Mouse (Mus musculus): ENCODE data around the gene Ccl17. TPM values are rescaled to one million over a fixed set of nuclear protein-coding genes. Genes with fewer than 3 reads are reported as not detected.

Ccl17 gene
- polyA plus RNA-seq, 1 experiment from 2014 or later, result 0.46 TPM

DNA sequence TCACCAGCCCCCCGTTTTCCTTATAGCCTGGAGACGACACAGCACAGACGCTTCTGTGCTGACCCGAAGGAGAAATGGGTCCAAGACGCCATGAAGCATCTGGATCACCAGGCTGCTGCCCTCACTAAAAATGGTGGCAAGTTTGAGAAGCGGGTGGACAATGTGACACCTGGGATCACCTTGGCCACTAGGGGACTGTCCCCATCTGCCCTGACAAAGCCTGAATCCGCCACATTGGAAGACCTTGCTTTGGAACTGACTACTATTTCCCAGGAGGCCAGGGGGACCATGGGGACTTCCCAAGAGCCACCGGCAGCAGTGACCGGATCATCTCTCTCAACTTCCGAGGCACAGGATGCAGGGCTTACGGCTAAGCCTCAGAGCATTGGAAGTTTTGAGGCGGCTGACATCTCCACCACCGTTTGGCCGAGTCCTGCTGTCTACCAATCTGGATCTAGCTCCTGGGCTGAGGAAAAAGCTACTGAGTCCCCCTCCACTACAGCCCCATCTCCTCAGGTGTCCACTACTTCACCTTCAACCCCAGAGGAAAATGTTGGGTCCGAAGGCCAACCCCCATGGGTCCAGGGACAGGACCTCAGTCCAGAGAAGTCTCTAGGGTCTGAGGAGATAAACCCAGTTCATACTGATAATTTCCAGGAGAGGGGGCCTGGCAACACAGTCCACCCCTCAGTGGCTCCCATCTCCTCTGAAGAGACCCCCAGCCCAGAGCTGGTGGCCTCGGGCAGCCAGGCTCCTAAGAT, 30.5 kb upstream of the Ccl17 start:
- no peak for ATAC-seq
- WGBS, result 94% methylated on average over 16 of the region's 16 CpGs
- no peak overlapping the region for H3K27ac ChIP-seq

DNA sequence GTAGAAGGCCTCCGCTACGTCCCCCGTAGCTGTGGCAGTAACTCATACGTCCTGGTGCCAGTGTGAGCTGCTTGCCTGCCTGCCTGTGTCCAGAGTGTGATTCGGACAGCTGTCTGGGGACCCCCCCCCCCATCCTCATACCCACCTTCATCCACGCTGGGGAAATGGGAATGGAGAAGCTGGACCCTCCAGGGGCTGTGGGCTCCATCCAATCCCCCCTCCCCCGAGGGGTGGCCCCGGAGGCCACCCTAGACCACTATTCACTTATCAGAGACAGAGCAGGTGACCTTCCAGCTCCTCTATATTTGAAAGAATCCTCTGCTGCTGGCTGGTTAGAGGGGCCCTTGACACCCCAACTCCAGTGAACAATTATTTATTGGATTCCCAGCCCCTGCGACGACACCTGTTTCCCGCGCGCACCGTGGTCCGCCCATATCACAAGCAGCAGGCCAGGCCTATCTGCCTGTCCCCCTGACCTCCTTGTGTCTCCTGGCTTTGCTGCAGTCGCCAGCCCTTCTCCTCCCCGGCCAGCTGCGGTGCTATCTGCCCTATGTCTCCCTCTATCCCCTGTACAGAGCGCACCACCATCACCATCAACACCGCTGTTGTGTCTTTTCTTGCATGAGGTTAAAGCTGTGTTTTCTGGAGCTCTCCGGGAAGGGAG, 29.6 kb upstream of the Ccl17 start:
- Histone ChIP-seq H3K27ac (no peak overlapping the region), H3K4me1 (replicated peaks) (peaks cover 23% of the 10 kb centered on the region), H3K4me3 (replicated peaks) (no peak overlapping the region), H3K36me3 (no peaks in the 10 kb centered on the region), H3K9ac (replicated peaks) (no peak overlapping the region), H3K27me3 (no peaks in the 10 kb centered on the region), H3K9me3 (no peaks in the 10 kb centered on the region), H3K4me2 (replicated peaks) (no peak overlapping the region)
- ATAC-seq, result no peak
- WGBS, result 84% methylated on average over 21 of the region's 21 CpGs

More for the DNA sequence above, 30.5 kb upstream of the Ccl17 start:
- Histone ChIP-seq H3K27me3 (no peaks in the 10 kb centered on the region), H3K9ac (replicated peaks) (no peak overlapping the region), H3K4me1 (replicated peaks) (peaks cover 23% of the 10 kb centered on the region), H3K4me2 (replicated peaks) (no peak overlapping the region), H3K36me3 (no peaks in the 10 kb centered on the region), H3K9me3 (no peaks in the 10 kb centered on the region), H3K4me3 (replicated peaks) (no peak overlapping the region)

DNA sequence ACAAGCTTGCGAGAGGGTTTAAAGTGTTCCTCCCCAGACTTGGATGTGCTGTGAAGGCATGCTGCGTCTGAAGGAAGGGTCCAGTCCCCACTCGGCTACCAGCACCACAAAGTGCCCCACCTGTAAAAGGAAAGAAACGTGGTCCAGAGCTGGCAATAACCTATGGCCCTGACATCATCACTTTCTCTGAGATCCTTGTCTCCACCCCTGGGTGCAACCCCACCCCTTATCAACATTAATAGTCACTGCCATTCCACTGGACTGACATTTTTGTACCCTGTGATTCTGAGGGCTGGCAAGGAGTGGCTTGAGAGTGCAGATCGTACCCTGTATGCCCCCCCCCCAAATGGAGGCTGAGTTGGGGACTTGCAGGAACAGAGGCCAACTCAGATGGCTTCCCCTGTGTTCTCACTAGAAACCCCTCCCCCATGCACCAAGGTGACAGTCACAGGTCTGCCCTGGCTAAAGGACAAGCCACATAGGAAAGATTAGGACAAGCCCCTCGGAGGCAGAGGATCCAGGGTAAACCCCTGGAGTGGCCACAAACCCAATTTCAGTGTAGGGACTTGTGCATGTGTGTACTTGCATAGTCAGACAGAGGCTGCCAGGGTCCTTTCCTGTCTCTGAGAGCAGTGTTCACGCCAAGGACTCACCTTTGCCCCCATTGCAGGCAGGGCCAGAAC, 29.0 kb upstream of the Ccl17 start:
- no peaks in the 10 kb centered on the region for H3K27me3 ChIP-seq
- 0 out of 2 replicates have a peak, but pooled peaks have one; percentile 18 for ATAC-seq
- H3K4me1 ChIP-seq (replicated peaks), result peaks cover 23% of the 10 kb centered on the region
- H3K9ac ChIP-seq (replicated peaks), result no peak overlapping the region
- H3K4me3 ChIP-seq (replicated peaks), result no peak overlapping the region
- 64% methylated on average over 7 of the region's 7 CpGs for WGBS
- no peak overlapping the region for H3K4me2 ChIP-seq (replicated peaks)
- no peaks in the 10 kb centered on the region for H3K9me3 ChIP-seq
- H3K27ac ChIP-seq, result no peak overlapping the region
- H3K36me3 ChIP-seq, result no peaks in the 10 kb centered on the region

DNA sequence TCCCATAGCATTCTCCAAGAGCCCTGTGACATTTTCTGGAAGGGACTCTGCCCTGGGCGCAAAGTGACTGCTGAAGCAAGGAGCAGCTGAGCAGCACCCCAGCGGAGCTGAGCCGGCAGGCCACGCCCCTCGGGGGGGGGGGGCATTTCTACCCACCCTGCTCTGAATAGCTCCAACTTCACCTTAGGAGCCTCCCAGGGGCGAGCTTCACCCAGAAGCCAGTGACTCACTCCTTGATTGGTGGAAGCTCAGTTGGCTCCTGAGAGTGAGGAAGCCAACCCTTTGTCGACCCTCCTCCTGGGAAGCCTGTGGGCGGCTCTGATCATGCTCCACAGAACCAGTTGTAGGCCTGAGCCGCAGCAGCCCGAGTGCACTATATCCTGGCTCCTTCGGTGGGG, 28.4 kb upstream of the Ccl17 start:
- WGBS, result 12% methylated on average over 11 of the region's 11 CpGs
- ATAC-seq, result peak; percentile 18; the same call in 1 of the 2 replicates

GRCm38 (mm10) chr8:94783890-94784289, 26.4 kb upstream of the Ccl17 start:
- ATAC-seq, result no peak
- no peak overlapping the region for H3K4me3 ChIP-seq (replicated peaks)
- no peaks in the 10 kb centered on the region for H3K9me3 ChIP-seq
- H3K4me1 ChIP-seq (replicated peaks), result peaks cover 11% of the 10 kb centered on the region
- no peak overlapping the region for H3K27ac ChIP-seq
- H3K36me3 ChIP-seq, result no peaks in the 10 kb centered on the region
- no peak overlapping the region for H3K9ac ChIP-seq (replicated peaks)
- H3K27me3 ChIP-seq, result no peaks in the 10 kb centered on the region
- no peak overlapping the region for H3K4me2 ChIP-seq (replicated peaks)
- 84% methylated on average over 4 of the region's 4 CpGs for WGBS

More for the DNA sequence above, 28.4 kb upstream of the Ccl17 start:
- Histone ChIP-seq H3K27ac (no peak overlapping the region), H3K4me3 (replicated peaks) (no peak overlapping the region), H3K9ac (replicated peaks) (no peak overlapping the region), H3K27me3 (no peaks in the 10 kb centered on the region), H3K4me2 (replicated peaks) (no peak overlapping the region), H3K36me3 (no peaks in the 10 kb centered on the region), H3K4me1 (replicated peaks) (peaks cover 23% of the 10 kb centered on the region), H3K9me3 (no peaks in the 10 kb centered on the region)

- Histone ChIP-seq H3K27ac (no peak overlapping the region), H3K9me3 (no peaks in the 10 kb centered on the region), H3K9ac (replicated peaks) (no peak overlapping the region), H3K36me3 (no peaks in the 10 kb centered on the region), H3K4me2 (replicated peaks) (no peak overlapping the region), H3K4me1 (replicated peaks) (peaks cover 23% of the 10 kb centered on the region), H3K27me3 (no peaks in the 10 kb centered on the region), H3K4me3 (replicated peaks) (no peak overlapping the region)
- WGBS, result 73% methylated on average over 12 of the region's 12 CpGs
- no peak for ATAC-seq
These were observed 24.8 kb upstream of the Ccl17 start for GRCm38 (mm10) chr8:94785247-94785985.

- peaks cover 22% of the 10 kb centered on the region for H3K4me1 ChIP-seq (replicated peaks)
- H3K9me3 ChIP-seq, result no peaks in the 10 kb centered on the region
- no peak for ATAC-seq
- H3K4me2 ChIP-seq (replicated peaks), result no peak overlapping the region
- no peak overlapping the region for H3K27ac ChIP-seq
- no peak overlapping the region for H3K4me3 ChIP-seq (replicated peaks)
- no peaks in the 10 kb centered on the region for H3K36me3 ChIP-seq
- WGBS, result 72% methylated on average over 6 of the region's 6 CpGs
- no peak overlapping the region for H3K9ac ChIP-seq (replicated peaks)
- H3K27me3 ChIP-seq, result no peaks in the 10 kb centered on the region
These were observed 24.2 kb upstream of the Ccl17 start for GRCm38 (mm10) chr8:94785995-94786595.

DNA sequence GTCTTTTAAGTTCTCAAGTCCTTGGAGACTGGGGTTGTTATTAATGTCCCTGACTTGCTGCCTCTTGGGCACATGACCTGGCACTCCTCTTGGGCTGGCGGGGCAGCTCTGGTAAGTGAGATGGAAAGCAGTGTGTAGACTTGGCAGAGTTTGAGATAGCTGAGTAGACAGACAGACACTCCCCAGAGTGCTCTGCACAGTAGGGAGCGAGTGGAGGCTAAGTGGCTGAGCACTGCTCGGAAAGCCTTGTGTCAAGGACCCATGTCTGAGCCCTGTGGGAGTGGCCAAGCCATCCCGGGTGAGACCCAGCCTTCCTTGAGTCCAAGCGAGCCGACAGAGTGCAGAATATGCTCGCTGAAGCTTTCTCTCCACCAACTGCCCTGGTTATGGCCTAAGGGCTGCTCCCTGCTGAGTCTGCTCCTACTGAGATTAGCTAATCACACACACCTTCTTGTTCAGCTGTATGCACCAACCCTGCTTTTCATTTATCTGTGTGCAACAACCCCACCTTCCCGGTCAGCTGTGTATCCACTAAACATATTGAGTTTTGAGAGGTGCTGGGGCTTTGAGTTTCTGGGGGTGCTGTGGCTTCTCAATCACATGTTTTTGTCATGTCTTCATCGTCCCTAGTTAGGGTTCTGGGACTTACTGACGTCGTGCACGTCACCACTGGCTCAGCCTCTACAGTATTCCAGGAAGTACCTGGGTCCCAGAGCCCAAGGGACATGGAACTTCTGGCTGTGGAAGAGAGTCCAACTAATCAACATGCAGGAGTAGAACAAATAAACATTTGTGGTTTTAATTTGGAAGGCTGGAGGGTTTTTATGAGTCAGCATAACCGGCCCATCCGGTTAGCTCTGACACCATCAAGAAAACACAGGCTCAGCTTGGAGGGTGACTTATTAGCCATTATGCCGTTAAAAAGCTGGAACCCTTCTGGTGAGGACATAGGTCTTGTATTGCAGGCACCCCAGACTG, 22.4 kb upstream of the Ccl17 start:
- Histone ChIP-seq H3K9me3 (no peaks in the 10 kb centered on the region), H3K36me3 (no peaks in the 10 kb centered on the region), H3K9ac (replicated peaks) (no peak overlapping the region), H3K4me2 (replicated peaks) (no peak overlapping the region), H3K4me3 (replicated peaks) (no peak overlapping the region), H3K27me3 (no peaks in the 10 kb centered on the region), H3K27ac (no peak overlapping the region), H3K4me1 (replicated peaks) (peaks cover 13% of the 10 kb centered on the region)
- ATAC-seq, result no peak
- WGBS, result 79% methylated on average over 15 of the region's 15 CpGs

DNA sequence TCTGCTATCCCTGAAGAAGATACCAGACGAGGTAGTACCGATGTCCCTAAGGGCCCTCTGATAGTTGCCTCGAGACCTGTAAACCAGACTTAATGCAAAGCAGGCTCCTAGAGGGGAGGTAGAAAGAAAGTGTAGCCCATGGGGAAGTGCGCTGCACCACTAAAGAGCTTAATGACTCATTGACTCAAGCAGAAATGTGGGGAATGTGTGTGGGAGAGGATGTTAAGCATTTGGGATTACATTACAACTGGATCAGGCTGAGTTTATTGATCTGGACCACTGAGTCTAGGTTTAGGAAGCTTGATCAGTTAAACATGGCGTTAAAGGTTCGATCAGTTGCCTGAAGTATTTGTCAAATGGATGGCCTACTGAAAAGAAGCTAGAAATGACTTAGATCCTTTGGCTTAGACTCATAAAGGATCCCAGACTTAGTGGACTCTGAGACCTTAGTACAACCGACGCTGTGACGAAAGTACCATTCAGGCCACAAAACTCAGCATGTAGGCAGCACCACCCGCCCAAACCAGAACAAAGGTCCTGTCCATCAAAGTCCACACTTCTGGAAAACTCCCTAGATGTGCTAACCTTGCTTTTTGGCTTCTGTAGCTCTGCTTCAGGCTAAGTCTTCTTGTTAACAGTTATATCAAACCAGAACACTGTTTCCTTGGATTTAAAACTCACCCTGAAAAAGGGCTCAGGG, 20.8 kb upstream of the Ccl17 start:
- H3K9me3 ChIP-seq, result no peaks in the 10 kb centered on the region
- no peak overlapping the region for H3K4me2 ChIP-seq (replicated peaks)
- no peaks in the 10 kb centered on the region for H3K36me3 ChIP-seq
- peaks cover 13% of the 10 kb centered on the region for H3K4me1 ChIP-seq (replicated peaks)
- ATAC-seq, result no peak
- H3K27ac ChIP-seq, result no peak overlapping the region
- 35% methylated on average over 10 of the region's 10 CpGs for WGBS
- no peak overlapping the region for H3K9ac ChIP-seq (replicated peaks)
- H3K27me3 ChIP-seq, result no peaks in the 10 kb centered on the region
- H3K4me3 ChIP-seq (replicated peaks), result no peak overlapping the region

DNA sequence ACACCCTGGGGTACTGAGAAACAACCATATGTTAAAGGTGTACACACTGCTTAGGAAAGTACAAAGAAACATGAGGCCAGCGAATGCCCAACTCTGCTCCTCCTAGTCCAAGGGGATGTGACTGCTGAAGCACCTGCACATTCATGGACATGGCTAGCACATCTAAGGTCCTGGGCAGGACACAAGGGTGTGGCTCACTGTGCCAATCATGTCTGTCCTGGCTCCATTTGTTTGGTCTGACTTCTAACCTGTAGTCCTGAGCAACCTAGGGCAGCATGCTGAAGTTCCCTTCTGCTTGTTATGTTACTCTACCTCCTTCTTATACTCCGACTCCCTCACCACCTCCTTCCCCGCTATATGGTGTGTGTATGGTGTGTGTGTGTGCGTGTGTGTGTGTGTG, 15.9 kb upstream of the Ccl17 start:
- H3K9ac ChIP-seq (replicated peaks), result no peak overlapping the region
- peaks cover 10% of the 10 kb centered on the region for H3K4me1 ChIP-seq (replicated peaks)
- no peak overlapping the region for H3K4me2 ChIP-seq (replicated peaks)
- H3K9me3 ChIP-seq, result no peaks in the 10 kb centered on the region
- no peak overlapping the region for H3K4me3 ChIP-seq (replicated peaks)
- no peak overlapping the region for H3K27ac ChIP-seq
- H3K27me3 ChIP-seq, result no peaks in the 10 kb centered on the region
- no peaks in the 10 kb centered on the region for H3K36me3 ChIP-seq
- no peak for ATAC-seq
- WGBS, result 94% methylated on average over 4 of the region's 4 CpGs
